Mouse (Mus musculus) E14TG2a.4 (cell line): ENCODE measurements around the gene Ube2ql1.

Experiments
- CTCF ChIP-seq: conservative IDR thresholded peaks from 2 replicates; pipeline ENCODE4 v1.5.1; 2014; ENCODE audit warnings: low read length
- NANOG ChIP-seq: IDR thresholded peaks from 2 replicates; pipeline ENCODE4 v1.6.1; 2014; ENCODE audit warnings: borderline replicate concordance, low read length, mixed read lengths
- POU5F1 ChIP-seq: IDR thresholded peaks from 2 replicates; pipeline ENCODE4 v1.6.1; 2014; ENCODE audit warnings: low read length, borderline replicate concordance

DNA sequence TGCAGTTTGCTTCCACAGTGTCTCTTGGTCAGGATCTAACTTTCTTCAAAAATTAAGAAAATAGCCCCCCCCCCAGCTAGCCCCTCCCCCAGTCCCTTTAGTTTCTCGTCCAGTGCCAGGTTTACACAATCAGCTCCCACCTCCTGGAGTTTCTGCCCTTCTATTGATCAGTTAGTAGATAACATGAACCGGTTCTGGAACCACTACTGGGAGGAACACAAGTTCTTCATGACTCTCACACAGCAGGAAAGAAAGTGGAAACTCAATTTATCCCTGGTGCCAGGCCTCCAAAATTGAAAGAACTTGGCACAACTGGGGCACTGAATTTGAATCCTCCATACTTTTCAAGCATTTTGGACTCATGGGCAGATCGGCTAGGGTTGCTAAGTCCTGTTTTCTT lies 85.2 kb downstream of the Ube2ql1 start:
- TF ChIP-seq CTCF (no peak), NANOG (no peak), POU5F1 (no peak)
